11 mouse cellular contexts compared by ENCODE assay signal in genomic region chr8:47243631-47244030, GRCm38 (mm10).
DNase-seq lines count a peak whose midpoint lies in the region; ATAC-seq lines count a peak whose summit lies in the region.
"Had no signal": no experiment of that assay in that cellular context is flagged by ENCODE, and none has a peak within 500 bp of the region (broad histone marks: within the 10 kb centered on the region; RNA-seq: fewer than 3 reads in every experiment).

No protein-coding gene starts in this region.

- no peaks in the 10 kb centered on the region for H3K9me3 ChIP-seq in kidney, embryonic 15.5 days (replicated peaks)
- no peaks in the 10 kb centered on the region for H3K9me3 ChIP-seq in embryonic facial prominence, embryonic 12.5 days
- H3K9me3 ChIP-seq in forebrain, embryonic 16.5 days (ENCODE audit: control insufficient read depth, low read length), result no peaks in the 10 kb centered on the region
- H3K9me3 ChIP-seq in midbrain, embryonic 14.5 days (ENCODE audit: control insufficient read depth, low read length), result no peaks in the 10 kb centered on the region
- H3K9me3 ChIP-seq: limb, embryonic 15.5 days had no signal

- 0 out of 2 replicates have a peak overlapping the region, but pooled peaks have one; percentile 35 for H3K4me3 ChIP-seq in kidney, embryonic 15.5 days (replicated peaks)
- no peak overlapping the region for H3K4me3 ChIP-seq in embryonic facial prominence, embryonic 12.5 days
- H3K4me3 ChIP-seq in forebrain, embryonic 16.5 days (replicated peaks; ENCODE audit: low read length), result peak overlapping the region; percentile 41
- H3K4me3 ChIP-seq in midbrain, embryonic 14.5 days (replicated peaks; ENCODE audit: low read depth, low read length), result peak overlapping the region; percentile 31

- peaks cover 34% of the 10 kb centered on the region for H3K4me1 ChIP-seq in kidney, embryonic 15.5 days
- H3K4me1 ChIP-seq in embryonic facial prominence, embryonic 12.5 days, result peaks cover 33% of the 10 kb centered on the region
- peaks cover 50% of the 10 kb centered on the region for H3K4me1 ChIP-seq in forebrain, embryonic 16.5 days (replicated peaks; ENCODE audit: control insufficient read depth, insufficient read depth, low read length)
- peaks cover 50% of the 10 kb centered on the region for H3K4me1 ChIP-seq in midbrain, embryonic 14.5 days (ENCODE audit: control insufficient read depth, insufficient read depth, low read length)

- no peaks in the 10 kb centered on the region for H3K27me3 ChIP-seq in kidney, embryonic 15.5 days
- no peaks in the 10 kb centered on the region for H3K27me3 ChIP-seq in embryonic facial prominence, embryonic 12.5 days
- no peaks in the 10 kb centered on the region for H3K27me3 ChIP-seq in forebrain, embryonic 16.5 days (replicated peaks; ENCODE audit: control insufficient read depth, insufficient read depth, low read length)
- H3K27me3 ChIP-seq in midbrain, embryonic 14.5 days (ENCODE audit: control insufficient read depth, insufficient read depth, low read length), result no peaks in the 10 kb centered on the region
- H3K27me3 ChIP-seq: limb, embryonic 15.5 days had no signal

- ATAC-seq in kidney, embryonic 15.5 days (replicated peaks; ENCODE audit: low FRiP score), result no peak
- ATAC-seq in embryonic facial prominence, embryonic 12.5 days (ENCODE audit: insufficient number of reproducible peaks, insufficient read depth, low FRiP score, low TSS enrichment), result no peak
- ATAC-seq in forebrain, embryonic 16.5 days, result no peak; the same call in 1 of the 2 replicates
- ATAC-seq in midbrain, embryonic 14.5 days (ENCODE audit: low FRiP score, low TSS enrichment), result no peak
- no peak for ATAC-seq in megakaryocyte, adult 5-6 weeks (ENCODE audit: poor library complexity, severe bottlenecking)
- ATAC-seq: inflammation-experienced regulatory T-cells, adult 6 months had no signal

- WGBS in kidney, embryonic 15.5 days, result 63% methylated on average over 12 of the region's 12 CpGs
- WGBS in embryonic facial prominence, embryonic 12.5 days, result 74% methylated on average over 12 of the region's 12 CpGs
- WGBS in forebrain, embryonic 16.5 days, result 14% methylated on average over 12 of the region's 12 CpGs
- 16% methylated on average over 12 of the region's 12 CpGs for WGBS in midbrain, embryonic 14.5 days

- no peak overlapping the region for H3K9ac ChIP-seq in kidney, embryonic 15.5 days
- H3K9ac ChIP-seq in embryonic facial prominence, embryonic 12.5 days, result no peak overlapping the region
- H3K9ac ChIP-seq in forebrain, embryonic 16.5 days (replicated peaks; ENCODE audit: low read depth, low read length), result peak overlapping the region; percentile 2
- peak overlapping the region; percentile 20; the same call in 1 of the 2 replicates for H3K9ac ChIP-seq in midbrain, embryonic 14.5 days (replicated peaks; ENCODE audit: low read length)
- H3K9ac ChIP-seq: limb, embryonic 15.5 days had no signal

- DNase-seq in kidney, adult 8-10 months, result no peak
- no peak for DNase-seq in midbrain, embryonic 14.5 days
- DNase-seq in thymus, postnatal 14 days, result no peak
- DNase-seq in kidney, postnatal 14 days, result no peak
- DNase-seq: spleen, adult 18-20 months had no signal

- H3K27ac ChIP-seq in kidney, embryonic 15.5 days, result 0 out of 2 replicates have a peak overlapping the region, but pooled peaks have one; percentile 59
- H3K27ac ChIP-seq in embryonic facial prominence, embryonic 12.5 days, result no peak overlapping the region
- peak overlapping the region; percentile 87 for H3K27ac ChIP-seq in forebrain, embryonic 16.5 days (ENCODE audit: low read length)
- H3K27ac ChIP-seq in midbrain, embryonic 14.5 days (replicated peaks; ENCODE audit: low read depth, low read length), result peak overlapping the region; percentile 83
- H3K27ac ChIP-seq: limb, embryonic 15.5 days had no signal

- no peaks in the 10 kb centered on the region for H3K36me3 ChIP-seq in kidney, embryonic 15.5 days
- no peaks in the 10 kb centered on the region for H3K36me3 ChIP-seq in embryonic facial prominence, embryonic 12.5 days
- no peaks in the 10 kb centered on the region for H3K36me3 ChIP-seq in forebrain, embryonic 16.5 days (ENCODE audit: control insufficient read depth, insufficient read depth)
- H3K36me3 ChIP-seq in midbrain, embryonic 14.5 days (ENCODE audit: control insufficient read depth, insufficient read depth, low read length), result no peaks in the 10 kb centered on the region
- H3K36me3 ChIP-seq: limb, embryonic 15.5 days had no signal

- peak overlapping the region; percentile 59 for H3K4me2 ChIP-seq in kidney, embryonic 15.5 days
- peak overlapping the region; percentile 57; the same call in 1 of the 2 replicates for H3K4me2 ChIP-seq in embryonic facial prominence, embryonic 12.5 days (replicated peaks)
- peak overlapping the region; percentile 63 for H3K4me2 ChIP-seq in forebrain, embryonic 16.5 days (ENCODE audit: low read length)
- H3K4me2 ChIP-seq in midbrain, embryonic 14.5 days (ENCODE audit: low read length), result peak overlapping the region; percentile 64

Comparison
In these comparisons a context has a peak if more than half of its experiments do, and no peak if none do; other contexts are left out.
1. H3K9ac ChIP-seq: peak in forebrain, embryonic 16.5 days (single experiment) and midbrain, embryonic 14.5 days (single experiment); none in kidney, embryonic 15.5 days (single experiment) and embryonic facial prominence, embryonic 12.5 days (single experiment).
2. Peak in every context shown above with its lines, with median percentiles within 50 percentile points of each other: H3K4me2 ChIP-seq.